Mouse (Mus musculus): Measurements from ENCODE around the gene Fgd5. TPM values are rescaled to one million over a fixed set of nuclear protein-coding genes. Genes with fewer than 3 reads are reported as not detected.
"Not testable (repeated sequence)": the region's sequence is repeated elsewhere in the genome, so short reads cannot be mapped to it uniquely, and the experiment has no call there.

The Fgd5 gene
- polyA plus RNA-seq (2015; fragmentation: Nextera tagmentation; extraction: Ambion mirVana), result 6.8 and 9.3 TPM in 2 replicates

DNA sequence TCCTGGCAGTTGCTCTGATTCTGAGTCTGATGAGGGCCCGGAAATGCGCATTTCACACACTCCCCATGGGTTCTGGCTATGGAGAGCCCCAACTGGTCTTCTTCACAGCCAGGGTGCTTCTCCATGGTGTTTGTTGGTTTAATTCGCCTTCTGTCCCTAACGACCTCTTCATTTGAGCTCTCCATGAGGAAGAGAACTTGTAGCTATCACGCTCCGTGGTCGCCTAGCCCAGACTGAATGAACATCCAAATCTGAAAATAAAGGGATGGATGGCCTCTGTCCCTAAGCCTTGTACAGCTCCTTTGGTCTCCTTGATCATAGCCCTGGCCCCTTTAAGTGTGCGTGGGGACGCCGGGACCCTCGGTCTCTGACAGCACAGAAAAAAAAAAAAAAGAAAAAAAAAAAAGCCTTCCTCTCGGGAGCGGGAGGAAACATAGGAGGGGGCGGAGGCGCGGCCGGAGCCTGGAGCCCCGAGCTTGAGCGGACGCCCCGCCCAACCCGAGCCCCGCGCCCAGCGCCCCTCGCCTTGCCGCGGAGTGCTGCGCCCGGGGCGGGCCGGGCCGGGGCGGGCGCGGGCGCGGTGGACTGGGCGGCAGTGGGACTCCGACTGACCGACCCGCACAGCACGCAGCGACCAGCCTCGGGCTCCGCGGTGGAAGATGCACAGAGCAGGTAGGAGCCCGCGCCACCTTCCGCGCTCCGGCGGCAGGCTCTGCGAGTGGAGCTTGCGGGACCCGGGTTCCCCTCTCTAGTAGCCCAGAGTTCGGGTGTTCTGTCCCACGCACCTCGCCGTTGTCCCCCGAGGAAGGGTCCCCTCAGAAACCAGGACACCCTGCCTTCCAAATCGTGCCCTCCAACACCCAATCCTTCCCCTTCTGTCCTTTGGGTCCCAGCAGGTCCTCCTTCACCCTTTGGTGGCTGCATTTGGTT, at the start of gene Fgd5:
Gene Fgd5 (plus strand): TSS at position 508 of the 930 bp plus-strand sequence.
- 4% methylated on average over 36 of the region's 62 CpGs for WGBS
- Histone ChIP-seq H3K27me3 (replicated peaks; ENCODE audit: control insufficient read depth, insufficient read depth, low read length) (peaks cover 11% of the 10 kb centered on the region), H3K36me3 (ENCODE audit: control insufficient read depth, insufficient read depth) (no peaks in the 10 kb centered on the region), H3K4me2 (ENCODE audit: low read length) (peak within 1 kb of the TSS; percentile 96), H3K9me3 (ENCODE audit: control insufficient read depth, low read length) (no peaks in the 10 kb centered on the region), H3K27ac (ENCODE audit: low read length) (no peak within 1 kb of the TSS), H3K4me1 (replicated peaks; ENCODE audit: control insufficient read depth, insufficient read depth, low read length) (peaks cover 16% of the 10 kb centered on the region), H3K9ac (replicated peaks; ENCODE audit: low read depth, low read length) (peak within 1 kb of the TSS; percentile 65), H3K4me3 (replicated peaks; ENCODE audit: low read length) (peak within 1 kb of the TSS; percentile 60)
- peak; percentile 76 for ATAC-seq

DNA sequence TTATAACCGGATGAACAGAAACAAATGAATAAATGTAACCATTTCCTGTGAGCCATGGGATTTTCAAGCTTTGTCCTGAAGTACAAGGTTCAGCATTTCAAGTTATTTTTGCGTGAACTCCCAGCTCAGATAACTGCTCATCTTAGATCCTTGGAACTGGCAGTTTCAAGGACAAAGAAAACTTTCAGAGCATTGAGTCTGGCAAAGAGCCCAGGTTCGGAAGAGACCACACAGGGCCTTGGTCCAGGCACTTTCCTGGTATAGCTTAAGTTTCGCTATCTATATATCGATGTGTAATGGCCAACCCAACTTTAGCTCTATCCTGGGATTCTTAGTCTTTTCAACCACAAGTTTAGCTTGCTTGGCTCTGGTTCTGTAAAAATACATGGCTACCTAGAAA, 47.4 kb upstream of the Fgd5 start:
- no peak overlapping the region for H3K9ac ChIP-seq (replicated peaks; ENCODE audit: low read depth, low read length)
- 71% methylated on average over 5 of the region's 5 CpGs for WGBS
- H3K4me3 ChIP-seq (replicated peaks; ENCODE audit: low read length), result no peak overlapping the region
- no peak overlapping the region for H3K4me2 ChIP-seq (ENCODE audit: low read length)
- no peak overlapping the region for H3K27ac ChIP-seq (ENCODE audit: low read length)
- no peaks in the 10 kb centered on the region for H3K27me3 ChIP-seq (replicated peaks; ENCODE audit: control insufficient read depth, insufficient read depth, low read length)
- no peaks in the 10 kb centered on the region for H3K36me3 ChIP-seq (ENCODE audit: control insufficient read depth, insufficient read depth)
- no peak for ATAC-seq
- no peaks in the 10 kb centered on the region for H3K9me3 ChIP-seq (ENCODE audit: control insufficient read depth, low read length)
- H3K4me1 ChIP-seq (replicated peaks; ENCODE audit: control insufficient read depth, insufficient read depth, low read length), result no peaks in the 10 kb centered on the region

DNA sequence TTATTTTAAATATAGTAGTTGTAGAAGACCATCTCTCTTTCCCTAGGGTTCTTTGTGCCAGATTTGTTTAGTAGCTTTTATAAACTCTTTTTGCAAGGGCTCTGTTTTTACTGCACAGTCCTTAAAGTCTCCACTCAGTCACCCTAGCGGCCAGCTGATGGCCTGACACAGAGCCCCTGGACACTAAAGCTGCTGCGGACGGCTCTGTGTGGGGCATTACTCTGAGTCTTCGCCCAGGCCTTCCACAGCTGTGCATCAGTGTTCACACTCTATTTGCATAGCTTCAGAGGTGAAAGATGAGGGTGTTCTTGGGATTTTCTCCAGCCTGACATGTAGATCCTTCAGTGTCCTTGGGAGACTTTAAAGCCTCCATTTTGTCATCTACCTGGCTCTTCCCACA, 40.2 kb upstream of the Fgd5 start:
- Histone ChIP-seq H3K4me2 (ENCODE audit: low read length) (no peak overlapping the region), H3K27me3 (replicated peaks; ENCODE audit: control insufficient read depth, insufficient read depth, low read length) (no peaks in the 10 kb centered on the region), H3K4me3 (replicated peaks; ENCODE audit: low read length) (no peak overlapping the region), H3K36me3 (ENCODE audit: control insufficient read depth, insufficient read depth) (no peaks in the 10 kb centered on the region), H3K9ac (replicated peaks; ENCODE audit: low read depth, low read length) (no peak overlapping the region), H3K4me1 (replicated peaks; ENCODE audit: control insufficient read depth, insufficient read depth, low read length) (no peaks in the 10 kb centered on the region), H3K9me3 (ENCODE audit: control insufficient read depth, low read length) (no peaks in the 10 kb centered on the region), H3K27ac (ENCODE audit: low read length) (no peak overlapping the region)
- WGBS, result 49% methylated on average over 4 of the region's 4 CpGs
- no peak for ATAC-seq

DNA sequence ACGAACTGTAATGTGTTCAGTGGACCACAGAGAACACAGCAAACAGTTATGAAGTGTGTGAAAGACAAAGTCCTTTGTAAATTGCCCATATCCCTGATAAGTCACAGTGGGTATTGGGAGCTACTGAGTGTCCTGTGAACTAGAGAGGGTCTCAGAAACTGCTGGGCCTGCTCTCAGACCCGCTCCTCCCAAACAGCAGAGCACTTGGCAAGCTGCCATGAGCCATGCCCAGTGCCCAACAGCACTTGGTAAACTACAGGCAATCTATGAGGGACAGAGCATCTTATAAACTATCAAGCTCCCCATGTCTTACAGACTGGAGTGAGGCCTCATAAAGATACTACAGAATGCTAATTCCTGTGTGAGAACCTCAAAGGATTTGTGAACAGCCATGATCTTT, 30.3 kb upstream of the Fgd5 start:
- H3K9ac ChIP-seq (replicated peaks; ENCODE audit: low read depth, low read length), result no peak overlapping the region
- H3K27me3 ChIP-seq (replicated peaks; ENCODE audit: control insufficient read depth, insufficient read depth, low read length), result no peaks in the 10 kb centered on the region
- H3K9me3 ChIP-seq (ENCODE audit: control insufficient read depth, low read length), result no peaks in the 10 kb centered on the region
- H3K4me3 ChIP-seq (replicated peaks; ENCODE audit: low read length), result no peak overlapping the region
- no peak for ATAC-seq
- H3K27ac ChIP-seq (ENCODE audit: low read length), result no peak overlapping the region
- H3K36me3 ChIP-seq (ENCODE audit: control insufficient read depth, insufficient read depth), result no peaks in the 10 kb centered on the region
- 53% methylated on average over 2 of the region's 2 CpGs for WGBS
- H3K4me2 ChIP-seq (ENCODE audit: low read length), result no peak overlapping the region
- no peaks in the 10 kb centered on the region for H3K4me1 ChIP-seq (replicated peaks; ENCODE audit: control insufficient read depth, insufficient read depth, low read length)

DNA sequence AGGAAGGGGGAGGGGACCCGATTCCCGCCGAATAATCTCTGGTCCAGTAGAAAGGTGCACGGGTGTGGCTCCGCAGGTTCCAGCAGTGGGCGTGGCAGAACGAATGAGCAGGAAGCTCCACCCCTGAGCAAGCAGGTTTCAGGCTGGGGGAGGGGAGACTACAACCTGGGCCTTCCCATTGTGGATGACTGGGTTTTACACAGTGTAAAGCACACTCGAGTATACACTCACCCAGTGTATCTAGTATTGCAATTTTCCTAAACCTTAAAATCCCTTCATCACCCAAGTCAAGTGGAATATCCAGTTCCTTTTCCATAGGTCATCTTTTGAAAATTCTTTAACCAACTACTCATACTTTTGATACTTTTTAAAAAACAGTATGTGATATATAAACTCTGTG, 20.7 kb upstream of the Fgd5 start:
- not testable (repeated sequence) for H3K4me1 ChIP-seq (replicated peaks; ENCODE audit: control insufficient read depth, insufficient read depth, low read length); H3K27me3 ChIP-seq (replicated peaks; ENCODE audit: control insufficient read depth, insufficient read depth, low read length); H3K27ac ChIP-seq (ENCODE audit: low read length); H3K4me2 ChIP-seq (ENCODE audit: low read length); ATAC-seq; H3K36me3 ChIP-seq (ENCODE audit: control insufficient read depth, insufficient read depth); H3K9me3 ChIP-seq (ENCODE audit: control insufficient read depth, low read length); H3K4me3 ChIP-seq (replicated peaks; ENCODE audit: low read length); H3K9ac ChIP-seq (replicated peaks; ENCODE audit: low read depth, low read length)
- WGBS, result 16% methylated on average over 2 of the region's 8 CpGs

DNA sequence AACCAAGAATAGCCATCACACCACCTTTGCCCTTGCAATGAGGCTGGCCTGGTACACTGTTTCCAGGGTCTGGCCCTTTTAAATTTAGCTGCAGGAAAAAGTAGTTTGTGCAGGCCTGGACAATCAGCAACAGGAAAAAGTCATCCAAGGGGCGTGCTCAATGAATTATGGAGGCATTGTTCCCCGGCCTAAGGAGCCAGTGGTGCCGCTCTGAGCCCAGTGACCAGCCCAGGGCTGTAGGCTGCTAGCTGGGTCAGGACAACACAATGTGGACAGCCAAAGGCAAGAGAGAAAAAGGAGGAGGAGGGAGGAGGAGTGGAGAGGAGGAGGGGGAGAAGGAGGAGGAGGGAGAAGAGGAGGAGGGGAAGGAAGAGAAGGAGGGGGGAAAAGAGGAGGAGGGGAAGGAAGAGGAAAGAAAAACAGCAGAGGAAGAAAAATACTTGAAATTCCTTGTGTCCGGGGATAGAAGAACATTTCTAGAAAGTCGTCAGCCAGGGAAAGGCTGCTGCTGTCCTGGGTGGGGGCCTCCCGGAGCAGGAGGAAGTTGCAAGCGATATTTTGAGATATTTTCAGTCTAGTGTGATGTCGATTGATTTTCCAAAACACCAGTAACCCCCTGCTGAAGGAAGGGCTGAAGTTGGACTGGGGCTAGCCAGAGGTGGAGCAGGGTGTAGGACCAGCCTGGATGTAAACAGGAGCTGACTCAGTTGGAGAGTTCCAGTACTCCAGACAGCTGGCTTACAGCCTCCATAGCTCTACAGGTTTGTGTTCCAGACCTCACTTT, 18.5 kb upstream of the Fgd5 start:
- H3K27me3 ChIP-seq (replicated peaks; ENCODE audit: control insufficient read depth, insufficient read depth, low read length), result no peaks in the 10 kb centered on the region
- H3K9ac ChIP-seq (replicated peaks; ENCODE audit: low read depth, low read length), result no peak overlapping the region
- H3K27ac ChIP-seq (ENCODE audit: low read length), result no peak overlapping the region
- H3K4me3 ChIP-seq (replicated peaks; ENCODE audit: low read length), result no peak overlapping the region
- no peak for ATAC-seq
- H3K36me3 ChIP-seq (ENCODE audit: control insufficient read depth, insufficient read depth), result no peaks in the 10 kb centered on the region
- no peaks in the 10 kb centered on the region for H3K4me1 ChIP-seq (replicated peaks; ENCODE audit: control insufficient read depth, insufficient read depth, low read length)
- no peak overlapping the region for H3K4me2 ChIP-seq (ENCODE audit: low read length)
- H3K9me3 ChIP-seq (ENCODE audit: control insufficient read depth, low read length), result no peaks in the 10 kb centered on the region
- WGBS, result 63% methylated on average over 8 of the region's 8 CpGs

DNA sequence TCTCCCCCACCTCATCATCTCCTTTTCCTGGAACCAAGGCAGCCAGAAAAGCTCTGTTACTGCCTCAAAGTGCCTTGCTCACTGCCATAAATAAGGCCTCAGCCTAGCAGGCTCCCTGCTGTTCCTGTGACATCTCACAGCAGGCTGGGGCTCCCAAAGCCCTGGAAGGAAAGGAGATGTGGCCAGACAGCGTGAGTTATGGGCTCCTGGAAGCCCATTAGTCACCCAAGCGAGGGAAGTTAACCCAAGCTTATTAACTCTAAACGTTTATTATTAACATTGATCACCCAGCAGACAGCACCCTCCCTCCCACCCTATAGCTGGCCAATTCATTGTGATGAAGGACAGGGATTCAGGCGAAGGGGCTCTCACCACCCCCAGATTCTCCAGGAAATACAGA, 15.2 kb upstream of the Fgd5 start:
- 34% methylated on average over 4 of the region's 4 CpGs for whole genome bisulfite sequencing
- H3K4me3 ChIP-seq (replicated peaks; ENCODE audit: low read length), result no peak overlapping the region
- ATAC-seq, result no peak

DNA sequence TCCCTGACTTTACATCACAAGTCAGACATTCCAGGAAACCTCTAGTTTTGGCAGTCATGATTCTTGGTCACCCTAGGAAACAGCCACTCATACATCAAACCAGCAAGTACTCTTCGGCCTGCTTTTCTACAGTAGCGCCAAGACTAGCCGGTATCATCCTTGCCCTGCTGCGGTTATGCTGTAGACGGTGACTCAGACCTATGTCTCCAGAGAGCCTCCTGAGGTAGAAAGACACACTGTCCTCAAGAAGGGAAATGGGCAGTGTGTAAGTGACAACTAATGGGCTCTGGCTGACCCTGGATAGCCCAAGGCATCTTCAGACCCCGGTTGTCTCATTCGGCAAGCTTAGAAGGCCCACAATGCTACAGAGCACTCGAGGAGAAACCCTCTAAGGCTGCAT, 13.6 kb upstream of the Fgd5 start:
- no peak overlapping the region for H3K4me3 ChIP-seq (replicated peaks; ENCODE audit: low read length)
- H3K27ac ChIP-seq (ENCODE audit: low read length), result no peak overlapping the region
- no peak overlapping the region for H3K9ac ChIP-seq (replicated peaks; ENCODE audit: low read depth, low read length)
- no peaks in the 10 kb centered on the region for H3K4me1 ChIP-seq (replicated peaks; ENCODE audit: control insufficient read depth, insufficient read depth, low read length)
- no peak for ATAC-seq
- WGBS, result 93% methylated on average over 8 of the region's 8 CpGs
- H3K27me3 ChIP-seq (replicated peaks; ENCODE audit: control insufficient read depth, insufficient read depth, low read length), result no peaks in the 10 kb centered on the region
- H3K9me3 ChIP-seq (ENCODE audit: control insufficient read depth, low read length), result no peaks in the 10 kb centered on the region
- no peak overlapping the region for H3K4me2 ChIP-seq (ENCODE audit: low read length)
- no peaks in the 10 kb centered on the region for H3K36me3 ChIP-seq (ENCODE audit: control insufficient read depth, insufficient read depth)

More for the DNA sequence above, 15.2 kb upstream of the Fgd5 start:
- H3K4me2 ChIP-seq (ENCODE audit: low read length), result no peak overlapping the region
- no peaks in the 10 kb centered on the region for H3K36me3 ChIP-seq (ENCODE audit: control insufficient read depth, insufficient read depth)
- H3K9ac ChIP-seq (replicated peaks; ENCODE audit: low read depth, low read length), result no peak overlapping the region
- no peak overlapping the region for H3K27ac ChIP-seq (ENCODE audit: low read length)
- no peaks in the 10 kb centered on the region for H3K27me3 ChIP-seq (replicated peaks; ENCODE audit: control insufficient read depth, insufficient read depth, low read length)
- H3K9me3 ChIP-seq (ENCODE audit: control insufficient read depth, low read length), result no peaks in the 10 kb centered on the region
- H3K4me1 ChIP-seq (replicated peaks; ENCODE audit: control insufficient read depth, insufficient read depth, low read length), result no peaks in the 10 kb centered on the region

DNA sequence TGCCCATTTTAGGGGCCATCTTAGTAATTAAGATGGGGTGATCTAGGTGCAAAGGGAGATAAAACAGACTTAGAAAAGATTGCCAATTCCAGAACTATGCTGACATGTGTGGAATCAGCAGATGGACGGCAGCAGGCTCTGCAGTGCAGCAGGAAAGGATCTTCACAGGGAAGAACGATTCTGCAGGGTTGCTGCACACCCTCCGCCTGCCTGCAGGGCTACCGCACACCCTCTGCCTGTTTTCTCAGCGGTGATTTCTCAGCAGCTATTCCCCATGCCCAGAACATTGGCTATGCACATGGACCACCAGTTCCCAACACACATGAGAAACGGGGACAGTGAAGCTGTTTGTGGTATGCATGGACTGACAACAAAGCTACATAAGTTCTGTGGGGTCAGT, 12.7 kb upstream of the Fgd5 start:
- Histone ChIP-seq H3K9ac (replicated peaks; ENCODE audit: low read depth, low read length) (no peak overlapping the region), H3K36me3 (ENCODE audit: control insufficient read depth, insufficient read depth) (no peaks in the 10 kb centered on the region), H3K9me3 (ENCODE audit: control insufficient read depth, low read length) (no peaks in the 10 kb centered on the region), H3K4me1 (replicated peaks; ENCODE audit: control insufficient read depth, insufficient read depth, low read length) (no peaks in the 10 kb centered on the region), H3K4me3 (replicated peaks; ENCODE audit: low read length) (no peak overlapping the region), H3K27me3 (replicated peaks; ENCODE audit: control insufficient read depth, insufficient read depth, low read length) (no peaks in the 10 kb centered on the region), H3K27ac (ENCODE audit: low read length) (no peak overlapping the region), H3K4me2 (ENCODE audit: low read length) (no peak overlapping the region)
- ATAC-seq, result no peak
- WGBS, result 71% methylated on average over 6 of the region's 6 CpGs
